Mouse (Mus musculus): Measurements from ENCODE around the gene Rims4. TPM values are rescaled to one million over a fixed set of nuclear protein-coding genes. Genes with fewer than 3 reads are reported as not detected.

Rims4 gene
- polyA plus RNA-seq, 1 experiment from 2014 or later, result 0.11 TPM

GRCm38 (mm10) chr2:163901043-163901442 lies 17.4 kb downstream of the Rims4 start:
- DNase-seq (ENCODE audit: low spot score) (no peak), ATAC-seq (replicated peaks; ENCODE audit: low FRiP score) (no peak)
- Histone ChIP-seq H3K9me3 (ENCODE audit: control insufficient read depth, low read length) (no peaks in the 10 kb centered on the region), H3K27ac (ENCODE audit: low read depth, low read length) (no peak overlapping the region), H3K9ac (ENCODE audit: low read depth, low read length) (no peak overlapping the region), H3K4me1 (replicated peaks; ENCODE audit: control insufficient read depth, insufficient read depth, low read length) (no peaks in the 10 kb centered on the region), H3K36me3 (ENCODE audit: control insufficient read depth, insufficient read depth, low read length) (no peaks in the 10 kb centered on the region), H3K27me3 (replicated peaks; ENCODE audit: control insufficient read depth, insufficient read depth, low read length) (no peaks in the 10 kb centered on the region), H3K4me2 (no peak overlapping the region), H3K4me3 (ENCODE audit: low read depth, low read length) (no peak overlapping the region)
- 82% methylated on average over 7 of the region's 7 CpGs for whole genome bisulfite sequencing

GRCm38 (mm10) chr2:163899910-163900411 lies 18.5 kb downstream of the Rims4 start:
- no peaks in the 10 kb centered on the region for H3K9me3 ChIP-seq (ENCODE audit: control insufficient read depth, low read length)

GRCm38 (mm10) chr2:163897988-163898535 lies 20.4 kb downstream of the Rims4 start:
- Histone ChIP-seq H3K4me1 (replicated peaks; ENCODE audit: control insufficient read depth, insufficient read depth, low read length) (no peaks in the 10 kb centered on the region), H3K4me3 (ENCODE audit: low read depth, low read length) (no peak overlapping the region), H3K9ac (ENCODE audit: low read depth, low read length) (no peak overlapping the region), H3K27me3 (replicated peaks; ENCODE audit: control insufficient read depth, insufficient read depth, low read length) (no peaks in the 10 kb centered on the region), H3K4me2 (no peak overlapping the region), H3K27ac (ENCODE audit: low read depth, low read length) (no peak overlapping the region), H3K36me3 (ENCODE audit: control insufficient read depth, insufficient read depth, low read length) (no peaks in the 10 kb centered on the region), H3K9me3 (ENCODE audit: control insufficient read depth, low read length) (no peaks in the 10 kb centered on the region)
- ATAC-seq (replicated peaks; ENCODE audit: low FRiP score) (no peak), DNase-seq (ENCODE audit: low spot score) (no peak)
- WGBS, result 73% methylated on average over 7 of the region's 7 CpGs

More at GRCm38 (mm10) chr2:163899910-163900411, 18.5 kb downstream of the Rims4 start:
- no peaks in the 10 kb centered on the region for H3K27me3 ChIP-seq (replicated peaks; ENCODE audit: control insufficient read depth, insufficient read depth, low read length)
- H3K36me3 ChIP-seq (ENCODE audit: control insufficient read depth, insufficient read depth, low read length), result no peaks in the 10 kb centered on the region
- DNase-seq (ENCODE audit: low spot score) (no peak), ATAC-seq (replicated peaks; ENCODE audit: low FRiP score) (no peak)
- no peak overlapping the region for H3K9ac ChIP-seq (ENCODE audit: low read depth, low read length)
- no peak overlapping the region for H3K4me3 ChIP-seq (ENCODE audit: low read depth, low read length)
- H3K27ac ChIP-seq (ENCODE audit: low read depth, low read length), result no peak overlapping the region
- no peaks in the 10 kb centered on the region for H3K4me1 ChIP-seq (replicated peaks; ENCODE audit: control insufficient read depth, insufficient read depth, low read length)
- H3K4me2 ChIP-seq, result no peak overlapping the region
- WGBS, result 51% methylated on average over 14 of the region's 14 CpGs

- no peak overlapping the region for H3K4me2 ChIP-seq
- WGBS, result 88% methylated on average over 7 of the region's 7 CpGs
- H3K9me3 ChIP-seq (ENCODE audit: control insufficient read depth, low read length), result no peaks in the 10 kb centered on the region
- H3K4me3 ChIP-seq (ENCODE audit: low read depth, low read length), result no peak overlapping the region
- H3K36me3 ChIP-seq (ENCODE audit: control insufficient read depth, insufficient read depth, low read length), result no peaks in the 10 kb centered on the region
- H3K27me3 ChIP-seq (replicated peaks; ENCODE audit: control insufficient read depth, insufficient read depth, low read length), result no peaks in the 10 kb centered on the region
- H3K27ac ChIP-seq (ENCODE audit: low read depth, low read length), result no peak overlapping the region
- no peaks in the 10 kb centered on the region for H3K4me1 ChIP-seq (replicated peaks; ENCODE audit: control insufficient read depth, insufficient read depth, low read length)
- no peak for DNase-seq (ENCODE audit: low spot score)
- no peak overlapping the region for H3K9ac ChIP-seq (ENCODE audit: low read depth, low read length)
- no peak for ATAC-seq (replicated peaks; ENCODE audit: low FRiP score)
Measured at GRCm38 (mm10) chr2:163897026-163897425, 21.5 kb downstream of the Rims4 start.

GRCm38 (mm10) chr2:163895156-163895555 lies 23.3 kb downstream of the Rims4 start:
- Histone ChIP-seq H3K4me3 (ENCODE audit: low read depth, low read length) (no peak overlapping the region), H3K4me2 (no peak overlapping the region), H3K9me3 (ENCODE audit: control insufficient read depth, low read length) (no peaks in the 10 kb centered on the region), H3K4me1 (replicated peaks; ENCODE audit: control insufficient read depth, insufficient read depth, low read length) (no peaks in the 10 kb centered on the region), H3K9ac (ENCODE audit: low read depth, low read length) (no peak overlapping the region), H3K36me3 (ENCODE audit: control insufficient read depth, insufficient read depth, low read length) (no peaks in the 10 kb centered on the region), H3K27me3 (replicated peaks; ENCODE audit: control insufficient read depth, insufficient read depth, low read length) (no peaks in the 10 kb centered on the region), H3K27ac (ENCODE audit: low read depth, low read length) (no peak overlapping the region)
- ATAC-seq (replicated peaks; ENCODE audit: low FRiP score) (no peak), DNase-seq (ENCODE audit: low spot score) (no peak)
- WGBS, result 58% methylated on average over 2 of the region's 2 CpGs

- Histone ChIP-seq H3K9ac (ENCODE audit: low read depth, low read length) (no peak overlapping the region), H3K27ac (ENCODE audit: low read depth, low read length) (no peak overlapping the region), H3K27me3 (replicated peaks; ENCODE audit: control insufficient read depth, insufficient read depth, low read length) (no peaks in the 10 kb centered on the region), H3K36me3 (ENCODE audit: control insufficient read depth, insufficient read depth, low read length) (no peaks in the 10 kb centered on the region), H3K9me3 (ENCODE audit: control insufficient read depth, low read length) (no peaks in the 10 kb centered on the region), H3K4me1 (replicated peaks; ENCODE audit: control insufficient read depth, insufficient read depth, low read length) (no peaks in the 10 kb centered on the region), H3K4me2 (no peak overlapping the region), H3K4me3 (ENCODE audit: low read depth, low read length) (no peak overlapping the region)
- 53% methylated on average over 7 of the region's 7 CpGs for WGBS
- ATAC-seq (replicated peaks; ENCODE audit: low FRiP score) (no peak), DNase-seq (ENCODE audit: low spot score) (no peak)
Measured at GRCm38 (mm10) chr2:163893446-163894370, 24.8 kb downstream of the Rims4 start.

- ATAC-seq (replicated peaks; ENCODE audit: low FRiP score), result no peak
- H3K36me3 ChIP-seq (ENCODE audit: control insufficient read depth, insufficient read depth, low read length), result no peaks in the 10 kb centered on the region
- H3K4me2 ChIP-seq, result no peak overlapping the region
- H3K4me1 ChIP-seq (replicated peaks; ENCODE audit: control insufficient read depth, insufficient read depth, low read length), result no peaks in the 10 kb centered on the region
- H3K9me3 ChIP-seq (ENCODE audit: control insufficient read depth, low read length), result no peaks in the 10 kb centered on the region
- no peak for DNase-seq (ENCODE audit: low spot score)
- no peaks in the 10 kb centered on the region for H3K27me3 ChIP-seq (replicated peaks; ENCODE audit: control insufficient read depth, insufficient read depth, low read length)
- 87% methylated on average over 11 of the region's 11 CpGs for WGBS
- no peak overlapping the region for H3K4me3 ChIP-seq (ENCODE audit: low read depth, low read length)
- no peak overlapping the region for H3K9ac ChIP-seq (ENCODE audit: low read depth, low read length)
- H3K27ac ChIP-seq (ENCODE audit: low read depth, low read length), result no peak overlapping the region
Measured at GRCm38 (mm10) chr2:163891271-163891670, 27.2 kb downstream of the Rims4 start.

GRCm38 (mm10) chr2:163890586-163890985 lies 27.9 kb downstream of the Rims4 start:
- no peak overlapping the region for H3K4me2 ChIP-seq
- WGBS, result 71% methylated on average over 11 of the region's 11 CpGs
- H3K9me3 ChIP-seq (ENCODE audit: control insufficient read depth, low read length), result no peaks in the 10 kb centered on the region
- ATAC-seq (replicated peaks; ENCODE audit: low FRiP score) (no peak), DNase-seq (ENCODE audit: low spot score) (no peak)
- H3K4me1 ChIP-seq (replicated peaks; ENCODE audit: control insufficient read depth, insufficient read depth, low read length), result no peaks in the 10 kb centered on the region
- no peaks in the 10 kb centered on the region for H3K27me3 ChIP-seq (replicated peaks; ENCODE audit: control insufficient read depth, insufficient read depth, low read length)
- no peak overlapping the region for H3K9ac ChIP-seq (ENCODE audit: low read depth, low read length)
- no peak overlapping the region for H3K4me3 ChIP-seq (ENCODE audit: low read depth, low read length)
- no peak overlapping the region for H3K27ac ChIP-seq (ENCODE audit: low read depth, low read length)
- H3K36me3 ChIP-seq (ENCODE audit: control insufficient read depth, insufficient read depth, low read length), result no peaks in the 10 kb centered on the region

Measured in liver, embryonic 11.5 days (tissue).